Mouse (Mus musculus) E14TG2a.4 (cell line): ENCODE results near the gene Sys1.

ENCODE experiments used
- CTCF ChIP-seq: conservative IDR thresholded peaks from 2 replicates; pipeline ENCODE4 v1.5.1; 2014; ENCODE audit warnings: low read length
- NANOG ChIP-seq: IDR thresholded peaks from 2 replicates; pipeline ENCODE4 v1.6.1; 2014; ENCODE audit warnings: borderline replicate concordance, low read length, mixed read lengths

GRCm38 (mm10) chr2:164422675-164423393 lies 33.9 kb upstream of the Sys1 start:
- TF ChIP-seq CTCF (no peak), NANOG (no peak)
